Mouse (Mus musculus): ENCODE measurements at regions not wholly inside any gene's neighbourhood (a gene's known extent, or its start where the extent isn't known, plus 50 kb on each side); places are given as distances from the start of the nearest gene placed in this dataset.
"Not testable (repeated sequence)": the region's sequence is repeated elsewhere in the genome, so short reads cannot be mapped to it uniquely, and the experiment has no call there.

DNA sequence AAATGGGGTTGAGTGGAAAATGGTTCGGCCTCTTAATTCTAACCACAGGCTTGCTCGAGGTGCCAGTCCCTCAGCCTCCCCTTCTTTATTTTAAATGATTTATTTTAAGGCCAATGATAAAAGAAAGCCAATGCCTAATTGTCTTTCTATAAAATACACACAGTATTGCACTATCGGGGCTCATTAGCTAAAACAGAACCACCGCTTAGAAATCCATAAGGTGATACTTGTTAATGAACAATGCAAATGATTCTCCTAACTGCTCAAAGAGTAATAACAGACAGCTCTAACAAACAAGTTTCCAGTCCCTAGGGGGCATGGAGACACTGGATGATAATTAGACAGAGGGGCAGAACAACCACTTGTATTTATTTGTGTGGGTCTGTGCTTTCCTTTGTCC is 58.8 kb downstream of the Emx2 start:
- no peak for DNase-seq (ENCODE audit: low read depth)

DNA sequence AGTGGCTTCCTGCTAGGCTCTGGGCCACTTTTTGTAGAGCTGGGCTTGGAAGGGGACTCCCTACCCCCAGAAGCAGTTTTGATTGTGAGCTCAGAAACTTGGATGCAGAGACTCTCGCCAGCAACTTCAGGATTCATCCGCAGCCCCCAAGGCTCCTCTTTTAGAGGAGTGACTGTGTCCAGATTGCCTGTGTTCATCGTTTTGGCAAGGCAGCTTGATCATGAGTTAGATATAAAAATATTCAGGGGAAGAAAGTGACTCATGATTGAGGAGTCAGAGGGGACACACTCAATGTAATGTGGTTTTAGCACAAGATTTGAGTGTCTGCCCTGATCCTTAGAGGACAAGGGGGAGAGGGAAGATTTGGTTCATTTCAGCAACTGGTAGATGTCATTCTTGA is 61.0 kb downstream of the Emx2 start:
- no peak for DNase-seq (ENCODE audit: low read depth)

GRCm38 (mm10) chr19:59522176-59522575 is 64.0 kb downstream of the Emx2 start:
- DNase-seq (ENCODE audit: low read depth), result no peak

GRCm38 (mm10) chr19:59523356-59523755 is 65.2 kb downstream of the Emx2 start:
- DNase-seq (ENCODE audit: low read depth), result no peak

DNA sequence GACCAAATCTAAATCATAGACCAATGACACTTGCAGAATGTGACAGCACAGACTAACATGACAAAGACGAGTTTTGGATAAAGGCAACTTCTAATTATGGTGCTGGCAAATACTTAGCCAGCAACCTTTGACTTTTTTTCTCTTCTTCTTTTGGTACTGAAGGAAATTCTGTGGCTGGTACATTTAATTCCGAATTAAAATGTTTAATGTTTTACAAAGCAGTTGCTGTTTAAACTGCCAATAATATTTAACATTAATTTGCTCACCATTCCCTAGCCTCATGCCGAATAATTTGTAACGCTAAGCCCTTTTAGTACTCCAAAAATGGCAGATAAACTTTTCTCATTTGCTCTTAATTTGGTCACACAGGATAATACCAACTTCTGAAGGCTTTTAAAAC is 105.9 kb downstream of the Emx2 start:
- no peak for DNase-seq (ENCODE audit: low read depth)

DNA sequence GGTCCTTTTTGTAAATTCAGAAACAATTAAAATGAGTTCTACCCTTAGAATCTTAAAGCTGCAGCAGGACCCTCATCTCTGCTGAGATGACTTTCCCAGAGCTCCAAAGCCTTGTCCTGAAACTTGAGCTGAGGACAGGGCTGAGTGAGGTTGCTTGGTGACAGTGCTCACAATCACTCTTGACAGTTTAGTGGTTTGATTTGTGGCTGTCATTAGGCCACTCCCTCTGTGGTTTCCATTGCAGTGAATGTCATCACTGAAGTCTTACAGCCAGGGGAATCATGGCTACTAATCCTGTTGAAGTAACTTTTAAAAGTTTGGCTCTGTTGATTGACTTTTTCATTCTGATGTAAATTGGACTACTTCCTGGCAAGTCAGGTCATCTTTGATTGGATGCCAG is 110.7 kb downstream of the Emx2 start:
- DNase-seq (ENCODE audit: low read depth), result no peak

DNA sequence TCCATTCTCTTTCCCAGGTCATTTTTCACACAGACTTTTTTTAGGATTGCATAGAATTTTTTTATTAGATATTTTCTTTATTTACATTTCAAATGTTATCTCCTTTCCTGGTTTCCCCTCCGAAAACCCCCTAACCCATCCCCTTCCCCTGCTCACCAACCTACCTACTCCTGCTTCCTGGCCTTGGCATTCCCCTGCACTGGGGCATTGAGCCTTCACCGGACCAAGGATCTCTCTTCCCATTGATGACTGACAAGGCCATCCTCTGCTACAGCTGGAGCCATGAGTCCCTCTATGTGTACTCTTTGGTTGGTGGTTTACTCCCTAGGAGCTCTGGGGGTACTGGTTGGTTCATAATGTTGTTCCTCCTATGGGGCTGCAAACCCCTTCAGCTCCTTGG is 111.4 kb downstream of the Emx2 start:
- DNase-seq (ENCODE audit: low read depth), result not testable (repeated sequence)

DNA sequence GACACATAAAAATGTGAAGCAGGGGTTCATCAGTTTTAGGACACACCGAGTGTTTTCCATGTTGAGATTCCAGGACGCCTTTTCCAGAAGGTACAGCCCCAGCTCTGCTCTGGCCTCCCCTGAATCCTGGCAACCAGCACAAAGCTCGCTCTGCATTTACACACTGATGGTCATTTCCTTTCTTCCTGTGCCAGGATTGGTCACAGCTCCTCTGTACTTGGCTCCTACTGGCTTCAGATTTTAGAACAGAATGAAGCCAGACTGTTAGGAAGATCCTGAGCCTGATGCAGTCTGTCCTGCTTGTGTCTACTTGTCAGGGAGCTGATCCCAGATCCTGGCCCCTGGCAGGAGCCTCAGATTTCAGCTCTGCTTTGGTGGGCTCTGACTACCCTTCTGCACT is 116.2 kb downstream of the Emx2 start:
- no peak for DNase-seq (ENCODE audit: low read depth)

- DNase-seq (ENCODE audit: low read depth), result no peak
These were observed 119.7 kb downstream of the Emx2 start for GRCm38 (mm10) chr19:59577886-59578285.

DNA sequence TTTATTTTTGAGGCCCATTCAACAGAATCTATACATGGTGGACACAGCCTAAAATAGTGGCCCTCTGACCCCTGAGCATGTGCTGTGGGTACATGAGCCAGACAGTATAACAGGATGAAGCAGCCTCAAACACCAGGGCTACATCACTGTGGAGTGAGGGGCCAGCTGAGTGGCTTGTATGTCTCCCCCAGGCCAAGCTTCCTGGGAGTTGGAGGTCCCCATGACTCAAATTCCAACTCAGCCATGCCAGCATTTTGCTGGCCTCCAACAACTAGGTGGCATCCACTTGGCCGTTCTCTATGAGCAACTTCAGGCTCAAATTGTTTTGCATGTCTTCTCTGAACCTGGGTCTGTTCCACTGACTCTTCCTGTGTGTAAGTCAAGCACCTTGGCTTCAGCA is 121.5 kb downstream of the Emx2 start:
- DNase-seq (ENCODE audit: low read depth), result no peak

GRCm38 (mm10) chr19:59585835-59586234 is 127.7 kb downstream of the Emx2 start:
- DNase-seq (ENCODE audit: low read depth), result no peak

- no peak for DNase-seq (ENCODE audit: low read depth)
These were observed 129.1 kb downstream of the Emx2 start for GRCm38 (mm10) chr19:59587303-59587702.

DNA sequence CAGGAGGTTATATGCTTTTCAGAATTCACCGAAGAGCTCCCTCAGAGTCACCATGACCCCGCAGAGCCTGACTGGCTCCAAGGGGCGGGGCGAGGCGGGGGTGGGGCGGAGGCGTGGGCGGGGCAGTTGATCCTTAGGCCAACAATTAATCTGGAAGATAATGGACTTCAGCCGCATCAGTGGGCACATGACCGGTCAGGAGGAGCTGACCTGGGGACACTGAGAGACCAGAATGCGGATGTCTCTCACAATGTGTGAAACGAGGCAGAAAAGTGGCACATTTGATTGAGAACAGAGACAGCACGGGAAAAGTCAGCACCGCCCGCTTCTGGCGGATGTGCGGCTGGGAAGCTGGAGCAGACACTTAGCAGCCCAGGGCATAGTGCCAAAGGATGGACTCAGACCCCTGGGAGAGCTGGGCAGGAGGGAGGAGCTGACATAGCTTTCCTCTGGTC is 129.9 kb downstream of the Emx2 start:
- no peak for DNase-seq (ENCODE audit: low read depth)

- DNase-seq (ENCODE audit: low read depth), result no peak
These were observed 131.8 kb downstream of the Emx2 start for GRCm38 (mm10) chr19:59590021-59590420.

- no peak for DNase-seq (ENCODE audit: low read depth)
These were observed 133.9 kb downstream of the Emx2 start for GRCm38 (mm10) chr19:59592060-59592459.

- no peak for DNase-seq (ENCODE audit: low read depth)
These were observed 166.2 kb downstream of the Emx2 start for GRCm38 (mm10) chr19:59624288-59624795.

GRCm38 (mm10) chr19:59627681-59628080 is 169.5 kb downstream of the Emx2 start:
- DNase-seq (ENCODE audit: low read depth), result no peak

- no peak for DNase-seq (ENCODE audit: low read depth)
These were observed 170.4 kb downstream of the Emx2 start for GRCm38 (mm10) chr19:59628296-59629160.

DNA sequence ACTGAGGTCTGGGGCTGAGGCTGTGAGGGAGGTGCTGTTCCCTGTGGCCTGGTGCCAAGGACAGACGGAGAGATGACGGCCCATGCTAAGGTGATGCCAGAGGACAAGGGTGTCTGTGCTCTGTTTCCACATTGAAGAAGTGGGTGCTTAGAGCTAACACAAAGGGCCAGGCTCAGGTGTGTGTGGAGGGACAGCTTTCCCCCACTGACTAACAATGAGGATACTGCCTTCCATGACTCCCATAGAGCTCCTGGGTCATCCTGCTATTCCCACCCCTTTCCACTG is 170.9 kb downstream of the Emx2 start:
- no peak for DNase-seq (ENCODE audit: low read depth)

DNA sequence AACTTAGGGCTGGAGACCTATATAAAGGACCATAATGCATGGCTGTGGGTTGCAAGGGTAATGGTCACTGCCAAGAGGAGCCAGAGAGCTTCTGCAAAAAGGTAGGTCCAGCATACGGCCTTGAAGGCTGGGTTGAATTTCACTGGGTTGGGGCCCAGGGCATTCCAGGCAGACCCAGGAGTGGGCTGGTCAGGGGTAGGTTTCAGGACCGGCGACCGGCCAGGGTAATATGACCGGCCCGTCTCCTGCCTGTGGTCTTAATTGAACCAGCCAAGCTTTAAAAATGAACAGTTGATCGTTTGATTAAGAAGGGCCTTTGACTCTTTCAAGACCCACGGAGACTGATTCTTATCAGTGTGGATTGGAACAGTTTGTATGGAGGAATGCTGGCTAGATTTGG is 171.9 kb downstream of the Emx2 start:
- DNase-seq (ENCODE audit: low read depth), result no peak

DNA sequence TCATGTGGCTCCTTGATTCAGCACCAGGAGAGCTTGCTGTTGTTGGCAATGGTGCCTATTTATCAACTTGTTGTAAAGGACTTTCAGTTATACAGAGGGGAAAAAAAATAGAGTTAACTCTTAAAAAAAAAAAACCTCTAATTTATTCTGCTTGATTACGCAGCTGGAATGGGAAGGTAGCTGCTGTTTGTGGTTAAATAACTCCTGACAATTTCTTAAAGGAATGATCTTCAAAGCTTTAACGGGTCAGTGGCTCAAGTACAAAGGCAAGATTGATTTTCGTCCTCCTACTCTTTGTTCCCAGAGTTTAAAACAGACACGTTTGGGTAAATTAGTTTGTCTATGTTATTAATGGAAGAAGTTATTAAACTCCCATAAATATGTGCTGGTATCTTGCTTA is 172.5 kb downstream of the Emx2 start:
- DNase-seq (ENCODE audit: low read depth), result no peak

GRCm38 (mm10) chr19:59631541-59631940 is 173.4 kb downstream of the Emx2 start:
- no peak for DNase-seq (ENCODE audit: low read depth)

DNA sequence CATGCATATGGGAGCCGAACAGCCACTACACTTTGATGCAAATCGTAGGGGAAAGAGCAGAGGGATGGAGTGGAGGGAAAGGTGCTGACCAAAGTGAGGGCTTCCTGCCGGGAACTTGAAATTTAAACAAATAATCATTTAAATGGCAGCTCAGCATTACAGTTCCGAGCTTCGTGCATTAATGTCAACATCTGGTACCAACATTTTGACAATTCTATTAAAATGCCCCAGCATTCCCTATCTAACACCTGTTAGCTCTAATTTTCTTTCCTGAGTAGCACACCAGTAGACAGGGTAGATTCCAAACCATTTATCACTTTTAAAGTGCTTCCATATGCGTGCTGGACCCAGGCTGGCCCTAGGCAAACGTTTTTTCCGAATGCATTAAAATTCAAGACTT is 178.1 kb downstream of the Emx2 start:
- DNase-seq (ENCODE audit: low read depth), result no peak

DNA sequence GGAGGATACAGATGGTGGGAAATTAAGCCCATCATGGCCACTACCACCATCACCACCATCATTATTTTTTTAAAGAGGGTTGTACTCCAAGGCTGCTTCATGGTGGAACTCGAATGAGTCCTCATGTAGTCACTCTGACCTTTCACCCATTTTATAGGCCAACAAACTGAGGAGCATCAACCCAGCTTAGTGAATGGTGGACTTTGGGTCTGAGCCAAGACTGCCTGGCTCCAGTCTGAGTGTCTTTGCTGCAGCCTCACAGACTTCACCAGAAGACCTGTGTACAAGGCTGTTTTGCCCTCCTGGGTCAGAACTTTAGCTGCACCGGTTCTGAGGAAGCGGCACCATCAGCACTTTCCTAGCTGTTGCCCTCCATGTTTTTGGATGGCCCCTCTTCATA is 184.4 kb downstream of the Emx2 start:
- DNase-seq (ENCODE audit: low read depth), result no peak
